Mouse (Mus musculus) cerebellum, adult 2 months (tissue): ENCODE data around the gene Adgre5.

Source experiments
- CTCF ChIP-seq: fragments of 200-500 bp; IDR thresholded peaks from 2 replicates; pipeline ENCODE4 v1.5.1; 2011; ENCODE audit warnings: low read depth, mild to moderate bottlenecking, control low read depth, low read length, moderate library complexity, borderline replicate concordance; ENCODE audit not compliant: insufficient read depth
- POLR2A ChIP-seq: fragments of 200-500 bp; IDR thresholded peaks from 2 replicates; pipeline ENCODE4 v1.6.1; 2011; ENCODE audit warnings: low read length, control low read depth, borderline replicate concordance; ENCODE audit not compliant: insufficient read depth

DNA sequence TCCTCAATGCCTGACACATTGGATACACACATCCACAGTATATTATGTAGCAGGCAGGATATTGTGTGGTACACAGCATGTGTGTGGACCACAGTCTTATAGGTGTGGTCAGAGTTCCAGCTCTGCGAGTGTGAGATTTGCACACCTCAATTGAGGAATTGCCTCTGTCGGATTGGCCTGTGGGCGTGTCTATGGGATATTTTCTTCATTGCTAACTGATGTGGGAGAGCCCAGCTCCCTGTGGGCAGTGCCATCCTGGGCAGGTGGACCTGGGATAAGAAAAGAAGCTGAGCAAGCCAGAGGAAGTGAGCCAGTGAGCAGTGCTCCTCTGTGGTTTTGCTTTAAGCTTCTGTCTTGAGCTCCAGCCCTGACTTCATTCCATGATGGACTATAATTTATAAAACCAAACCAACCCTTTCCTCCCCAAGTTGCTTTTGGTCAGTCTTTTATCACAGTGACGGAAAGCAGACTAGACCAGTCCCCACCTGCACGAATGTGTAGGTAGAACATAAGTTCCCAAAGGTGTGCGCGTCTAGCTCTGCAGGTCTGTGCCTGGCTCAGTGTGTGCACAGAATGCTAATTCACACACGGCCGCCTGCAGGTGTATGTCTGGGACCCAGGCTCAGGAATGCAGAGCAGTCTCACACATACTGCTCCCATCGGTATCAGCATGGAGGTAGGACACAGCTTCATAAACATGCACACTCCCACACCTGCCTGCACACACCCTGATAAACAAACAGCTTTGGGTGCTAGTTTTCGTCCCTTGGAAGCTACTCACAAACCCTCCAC lies 46.6 kb downstream of the Adgre5 start:
- no peak for TF ChIP-seq POLR2A
- no peak for TF ChIP-seq CTCF
